ENCODE assay signal across 16 mouse cellular contexts in genomic region chr5:117546694-117547268, GRCm38 (mm10).
A peak's percentile ranks its signal among the peaks of the same experiment; 100 is the strongest.
DNase-seq lines count a peak whose midpoint lies in the region; ATAC-seq and TF ChIP-seq lines count a peak whose summit lies in the region.
"Had no signal": no experiment of that assay in that cellular context is flagged by ENCODE, and none has a peak within 500 bp of the region (broad histone marks: within the 10 kb centered on the region; RNA-seq: fewer than 3 reads in every experiment).

No protein-coding gene starts in this region.

- intact Hi-C loops in heart, postnatal 10 days (cut with DNase I) = no loop called here

- H3K27me3 ChIP-seq in heart, postnatal 0 days (ENCODE audit: control insufficient read depth, insufficient read depth, low read length) = no peaks in the 10 kb centered on the region
- no peaks in the 10 kb centered on the region for H3K27me3 ChIP-seq in midbrain, embryonic 15.5 days (replicated peaks)
- H3K27me3 ChIP-seq in midbrain, postnatal 0 days (ENCODE audit: insufficient read depth, low read length) = no peaks in the 10 kb centered on the region
- H3K27me3 ChIP-seq: embryonic facial prominence, embryonic 12.5 days; forebrain, embryonic 12.5 days had no signal

- no peak for TF ChIP-seq EP300 in heart, postnatal 0 days (IDR thresholded peaks at IDR 0.05; ENCODE audit: low read depth)

- H3K9me3 ChIP-seq in heart, postnatal 0 days (replicated peaks; ENCODE audit: control insufficient read depth, low read length) = no peaks in the 10 kb centered on the region
- H3K9me3 ChIP-seq in midbrain, embryonic 15.5 days = no peaks in the 10 kb centered on the region
- no peaks in the 10 kb centered on the region for H3K9me3 ChIP-seq in midbrain, postnatal 0 days (ENCODE audit: low read length)
- H3K9me3 ChIP-seq: forebrain, embryonic 12.5 days had no signal

- TF ChIP-seq CTCF in heart, postnatal 0 days (IDR thresholded peaks at IDR 0.05; ENCODE audit: low read depth) = no peak
- TF ChIP-seq CTCF in midbrain, postnatal 0 days (IDR thresholded peaks at IDR 0.05) = no peak

- peak overlapping the region; percentile 40 for H3K4me2 ChIP-seq in heart, postnatal 0 days (ENCODE audit: low read depth, low read length)
- no peak overlapping the region for H3K4me2 ChIP-seq in midbrain, embryonic 15.5 days
- no peak overlapping the region for H3K4me2 ChIP-seq in midbrain, postnatal 0 days (ENCODE audit: low read depth, low read length, poor library complexity, severe bottlenecking)
- H3K4me2 ChIP-seq: embryonic facial prominence, embryonic 12.5 days; forebrain, embryonic 12.5 days had no signal

- no peak overlapping the region for H3K27ac ChIP-seq in heart, postnatal 0 days (ENCODE audit: low read depth)
- peak overlapping the region; percentile 7; the same call in 1 of the 2 replicates for H3K27ac ChIP-seq in midbrain, embryonic 15.5 days
- no peak overlapping the region for H3K27ac ChIP-seq in midbrain, postnatal 0 days (ENCODE audit: low read depth, low read length)
- H3K27ac ChIP-seq: embryonic facial prominence, embryonic 12.5 days; forebrain, embryonic 12.5 days had no signal

- peak; percentile 16 for DNase-seq in embryo, embryonic 10 days (ENCODE audit: low spot score)
- DNase-seq in embryo, embryonic 9.5 days (ENCODE audit: extremely low spot score) = no peak
- DNase-seq in heart, postnatal 0 days (ENCODE audit: low spot score) = peak; percentile 31
- DNase-seq in heart, postnatal 10 days = no peak
- DNase-seq in midbrain, postnatal 0 days (ENCODE audit: low spot score) = no peak
- DNase-seq in thymus, postnatal 25 days = no peak
- DNase-seq in right cerebral cortex, adult 2 months (ENCODE audit: low spot score in 2 of 2) = no peak
- DNase-seq: cerebellum, adult 18-20 months; kidney, postnatal 25 days; layer of hippocampus, postnatal 36 days; right cerebral cortex, postnatal 25 days; thymus, adult 2 months had no signal

- no peak overlapping the region for H3K9ac ChIP-seq in heart, postnatal 0 days (replicated peaks; ENCODE audit: low read depth, low read length)
- H3K9ac ChIP-seq in midbrain, embryonic 15.5 days = no peak overlapping the region
- H3K9ac ChIP-seq in midbrain, postnatal 0 days (replicated peaks; ENCODE audit: low read length, poor library complexity, severe bottlenecking) = no peak overlapping the region
- H3K9ac ChIP-seq: embryonic facial prominence, embryonic 12.5 days; forebrain, embryonic 12.5 days had no signal

- no peaks in the 10 kb centered on the region for H3K36me3 ChIP-seq in heart, postnatal 0 days (replicated peaks; ENCODE audit: control insufficient read depth, insufficient read depth, low read length)
- no peaks in the 10 kb centered on the region; the same call in 1 of the 2 replicates for H3K36me3 ChIP-seq in midbrain, embryonic 15.5 days (replicated peaks)
- no peaks in the 10 kb centered on the region for H3K36me3 ChIP-seq in midbrain, postnatal 0 days (ENCODE audit: insufficient read depth, low read length)
- H3K36me3 ChIP-seq: embryonic facial prominence, embryonic 12.5 days; forebrain, embryonic 12.5 days had no signal

- no peaks in the 10 kb centered on the region; the same call in 1 of the 2 replicates for H3K4me1 ChIP-seq in heart, postnatal 0 days (ENCODE audit: control insufficient read depth, insufficient read depth)
- peaks cover 10% of the 10 kb centered on the region; the same call in 1 of the 2 replicates for H3K4me1 ChIP-seq in midbrain, embryonic 15.5 days
- H3K4me1 ChIP-seq in midbrain, postnatal 0 days (ENCODE audit: insufficient read depth, low read length) = peaks cover 4% of the 10 kb centered on the region; the same call in 1 of the 2 replicates
- H3K4me1 ChIP-seq: embryonic facial prominence, embryonic 12.5 days; forebrain, embryonic 12.5 days had no signal

- H3K4me3 ChIP-seq in heart, postnatal 0 days (ENCODE audit: low read depth, low read length) = 0 out of 2 replicates have a peak overlapping the region, but pooled peaks have one; percentile 8
- no peak overlapping the region for H3K4me3 ChIP-seq in midbrain, embryonic 15.5 days
- no peak overlapping the region for H3K4me3 ChIP-seq in midbrain, postnatal 0 days (ENCODE audit: low read depth, low read length)
- H3K4me3 ChIP-seq: embryonic facial prominence, embryonic 12.5 days; forebrain, embryonic 12.5 days had no signal

- ATAC-seq in heart, postnatal 0 days (ENCODE audit: insufficient read depth, low read depth) = no peak
- ATAC-seq in midbrain, embryonic 15.5 days (replicated peaks) = no peak
- ATAC-seq in midbrain, postnatal 0 days (ENCODE audit: low FRiP score) = no peak; the same call in 1 of the 2 replicates
- ATAC-seq: intestine, embryonic 16.5 days had no signal

- WGBS in heart, postnatal 0 days = 28% methylated on average over 25 of the region's 25 CpGs
- WGBS in midbrain, embryonic 15.5 days = 71% methylated on average over 25 of the region's 25 CpGs
- WGBS in midbrain, postnatal 0 days = 63% methylated on average over 25 of the region's 25 CpGs

Comparison
In these comparisons a context has a peak if more than half of its experiments do, and no peak if none do; other contexts are left out.
1. DNase-seq: peak in embryo, embryonic 10 days (single experiment) and heart, postnatal 0 days (single experiment); none in embryo, embryonic 9.5 days (single experiment), heart, postnatal 10 days (0 of 2), midbrain, postnatal 0 days (single experiment), thymus, postnatal 25 days (single experiment) and right cerebral cortex, adult 2 months (0 of 2).